Mouse (Mus musculus): ENCODE results near the gene Zfp609. TPM values are rescaled to one million over a fixed set of nuclear protein-coding genes. Genes with fewer than 3 reads are reported as not detected.
"Not testable (repeated sequence)": the region's sequence is repeated elsewhere in the genome, so short reads cannot be mapped to it uniquely, and the experiment has no call there.

Gene Zfp609
- total RNA-seq, 2 experiments from 2014 or later = 4.3 to 28.9 TPM

DNA sequence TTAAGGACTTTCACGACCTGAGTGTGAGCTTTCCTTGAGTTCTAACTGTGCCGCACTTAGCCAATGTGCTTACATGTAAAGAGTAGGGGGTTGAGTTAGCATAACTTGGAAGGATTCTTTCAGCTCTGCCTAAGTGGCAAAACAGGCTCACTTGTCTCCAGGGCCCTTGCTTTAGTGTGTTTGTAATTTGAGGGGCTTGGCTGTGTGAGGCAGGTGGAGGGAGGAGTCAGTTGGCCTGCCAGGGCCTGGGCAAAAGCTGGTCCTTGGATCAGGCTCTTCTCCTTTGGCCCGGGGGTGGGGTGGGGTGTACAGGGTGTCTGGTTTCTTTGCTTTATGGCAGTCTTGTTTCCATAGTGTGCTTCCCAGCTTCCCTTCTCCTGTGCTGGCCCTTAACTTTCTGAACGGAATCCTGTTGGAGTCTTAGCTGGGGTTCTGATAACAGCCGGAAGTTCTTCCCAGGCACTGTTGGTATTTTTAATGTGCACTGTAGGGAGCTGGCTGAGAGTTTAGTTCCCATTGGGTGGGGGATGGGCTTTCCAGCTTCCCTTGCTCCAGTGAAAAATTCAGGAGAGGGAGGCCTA lies 148.1 kb downstream of the Zfp609 start:
- ATAC-seq (replicated peaks; ENCODE audit: poor library complexity, severe bottlenecking) = no peak

DNA sequence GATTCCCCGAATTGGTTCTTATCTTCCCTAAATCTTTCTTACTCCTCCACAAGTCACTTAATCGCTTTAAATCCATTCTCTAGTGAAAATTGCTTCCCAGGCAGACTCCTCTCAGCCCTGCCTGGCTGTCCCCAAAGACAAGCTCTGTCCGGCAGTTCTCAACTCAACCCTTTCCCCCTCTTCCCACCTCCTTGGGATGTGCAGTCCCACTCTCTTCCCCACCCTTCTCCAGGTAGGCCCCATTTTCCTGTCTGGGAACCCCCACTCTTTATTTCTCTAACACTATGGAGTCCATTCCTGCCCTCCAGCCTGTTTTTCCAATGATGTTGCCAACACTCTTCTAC lies 150.3 kb downstream of the Zfp609 start:
- no peak for ATAC-seq (replicated peaks; ENCODE audit: poor library complexity, severe bottlenecking)

DNA sequence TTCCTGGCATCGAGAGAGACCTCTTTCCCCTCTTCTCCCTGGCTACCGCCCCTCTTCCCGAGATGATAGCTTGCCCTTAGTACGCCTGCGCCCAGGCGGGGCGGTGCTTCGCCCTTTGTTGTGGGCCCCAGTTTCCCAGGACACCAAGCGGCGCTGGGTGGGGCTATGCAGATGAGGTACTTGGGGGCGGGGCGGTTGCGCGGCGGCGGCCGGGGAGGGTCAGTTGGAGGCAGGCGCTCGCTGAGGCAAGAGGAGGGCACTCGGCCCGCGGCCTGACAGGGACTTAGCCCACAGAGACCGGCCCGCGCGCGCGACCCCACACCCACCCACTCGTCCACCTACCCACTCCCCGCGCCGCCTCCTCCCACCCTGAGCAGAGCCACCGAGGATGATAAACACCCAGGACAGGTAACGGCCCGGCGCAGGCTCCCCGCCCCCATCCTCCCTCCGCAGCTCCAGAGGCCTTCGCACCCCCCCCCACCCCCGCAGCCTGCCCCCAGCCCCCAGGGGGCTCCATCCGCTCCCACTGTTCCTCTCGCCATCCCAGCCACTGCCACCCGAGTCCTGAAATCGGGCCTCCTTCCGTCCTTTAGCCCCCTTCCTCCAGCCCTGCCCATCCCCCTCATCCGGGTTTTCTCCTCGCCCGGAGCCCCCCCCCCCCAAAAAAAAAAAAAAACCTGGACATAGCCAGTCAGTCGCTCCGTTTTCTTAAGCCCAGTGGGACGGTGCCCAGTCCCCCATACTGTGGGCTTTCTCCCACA lies 150.8 kb downstream of the Zfp609 start:
- peak; percentile 93 for ATAC-seq (replicated peaks; ENCODE audit: poor library complexity, severe bottlenecking)

DNA sequence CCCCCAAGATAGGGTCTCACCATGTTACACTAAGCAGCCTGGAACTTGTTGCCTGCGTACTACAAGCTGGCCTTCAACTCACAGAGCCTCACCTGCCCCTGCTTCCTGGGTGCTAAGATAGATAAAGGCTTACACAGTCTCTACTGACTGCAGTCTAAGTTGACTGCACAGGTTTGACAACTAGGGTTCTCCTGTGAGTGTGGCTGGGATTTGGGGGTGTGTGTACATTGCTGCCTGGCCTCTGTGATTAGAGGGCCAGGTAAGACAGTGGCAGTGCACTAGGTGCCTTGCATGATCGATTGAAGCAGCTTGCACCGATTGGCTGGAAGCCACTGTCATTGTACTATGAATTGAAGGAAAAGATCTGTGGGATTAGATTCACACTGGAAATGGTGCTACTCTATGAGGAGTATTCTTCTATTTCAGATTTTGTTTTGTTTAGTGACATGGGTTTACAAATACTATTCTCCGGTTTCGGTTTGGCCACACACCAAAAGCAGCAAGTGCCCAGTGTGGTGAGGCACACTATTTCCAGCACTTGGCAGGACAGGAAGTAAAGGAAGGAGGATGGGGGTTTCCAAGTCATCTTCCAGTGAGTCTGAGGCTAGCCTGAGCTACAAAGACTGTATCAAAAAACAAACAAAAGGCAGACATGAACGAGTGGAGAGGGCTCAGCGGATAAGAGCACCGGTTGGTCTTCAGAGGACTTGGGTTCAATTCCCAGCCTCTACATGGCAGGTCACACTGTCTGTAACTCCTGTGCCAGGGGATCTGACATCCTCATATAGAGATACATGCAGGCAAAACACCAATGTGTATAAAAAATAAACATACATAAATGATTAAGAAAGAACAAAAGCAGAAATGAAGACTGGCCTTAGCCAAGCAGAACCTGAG lies 151.7 kb downstream of the Zfp609 start:
- 0 out of 2 replicates have a peak, but pooled peaks have one; percentile 1 for ATAC-seq (replicated peaks; ENCODE audit: poor library complexity, severe bottlenecking)

DNA sequence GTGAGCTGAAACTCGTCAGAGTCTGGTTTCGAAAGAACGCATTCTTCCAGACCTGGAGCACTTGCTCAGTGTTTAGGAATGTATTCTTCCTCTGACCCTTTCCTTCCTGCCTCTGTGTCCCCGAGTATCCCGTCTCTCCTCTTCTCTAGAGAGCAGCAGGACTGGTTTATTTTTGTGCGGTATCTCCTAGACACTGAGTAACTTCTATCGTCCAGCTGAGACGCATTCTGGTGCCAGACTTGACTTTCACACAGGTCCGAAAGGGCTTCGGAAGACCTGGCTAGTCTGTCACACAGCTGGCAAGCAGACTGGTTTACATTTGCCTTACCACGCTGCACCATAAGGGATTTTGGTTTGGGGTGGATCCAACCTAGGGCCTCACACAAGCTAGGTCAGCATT lies 154.4 kb downstream of the Zfp609 start:
- no peak for ATAC-seq (replicated peaks; ENCODE audit: poor library complexity, severe bottlenecking)

DNA sequence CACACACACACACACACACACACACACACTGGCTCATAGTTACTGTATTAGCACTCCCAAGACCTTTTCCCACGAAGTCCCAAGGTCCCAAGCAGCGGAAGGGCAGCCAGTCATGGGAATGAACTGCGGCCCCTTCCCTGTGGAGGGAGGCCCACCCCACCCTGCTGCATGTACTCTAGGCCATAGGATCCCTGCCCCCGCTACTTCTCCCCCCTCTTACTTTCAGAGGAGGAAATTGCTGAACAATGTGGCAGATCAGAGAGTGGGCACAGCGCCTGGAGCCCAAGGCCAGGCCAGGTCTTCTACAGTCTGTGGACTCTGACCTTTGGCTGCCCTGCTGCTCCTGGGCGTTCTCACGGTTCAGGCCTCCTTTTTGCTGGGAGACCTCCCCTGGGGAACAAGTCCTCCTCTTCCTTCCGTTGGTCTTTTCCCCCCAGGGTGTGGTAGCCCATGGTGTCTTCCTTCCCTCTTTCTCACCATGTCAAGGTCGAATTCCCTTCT lies 155.9 kb downstream of the Zfp609 start:
- peak; percentile 23; the same call in 1 of the 2 replicates for ATAC-seq (replicated peaks; ENCODE audit: poor library complexity, severe bottlenecking)

DNA sequence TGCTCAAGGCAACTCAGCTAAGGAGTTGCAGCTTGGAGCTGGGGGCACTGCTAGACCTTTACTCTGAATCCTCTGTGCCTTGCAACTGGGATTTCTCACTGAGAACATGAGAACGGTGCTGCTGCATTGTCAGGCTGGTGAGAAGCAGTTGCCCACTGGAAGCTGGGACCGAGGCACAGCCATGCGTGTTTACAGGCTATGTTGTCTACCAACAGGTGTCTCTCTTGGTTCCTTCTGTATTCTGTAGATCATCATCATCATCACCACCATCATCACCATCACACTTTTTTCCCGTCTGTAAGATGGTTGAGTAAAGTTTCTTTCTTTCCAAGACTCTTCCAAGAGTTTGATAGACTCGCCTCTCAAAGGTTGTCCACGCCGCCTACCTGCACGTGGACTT lies 159.7 kb downstream of the Zfp609 start, which contains the start of gene Oaz2:
Oaz2 (plus strand) TSS at position 301 of the 400 bp plus-strand sequence.
- no peak for ATAC-seq (replicated peaks; ENCODE audit: poor library complexity, severe bottlenecking)

DNA sequence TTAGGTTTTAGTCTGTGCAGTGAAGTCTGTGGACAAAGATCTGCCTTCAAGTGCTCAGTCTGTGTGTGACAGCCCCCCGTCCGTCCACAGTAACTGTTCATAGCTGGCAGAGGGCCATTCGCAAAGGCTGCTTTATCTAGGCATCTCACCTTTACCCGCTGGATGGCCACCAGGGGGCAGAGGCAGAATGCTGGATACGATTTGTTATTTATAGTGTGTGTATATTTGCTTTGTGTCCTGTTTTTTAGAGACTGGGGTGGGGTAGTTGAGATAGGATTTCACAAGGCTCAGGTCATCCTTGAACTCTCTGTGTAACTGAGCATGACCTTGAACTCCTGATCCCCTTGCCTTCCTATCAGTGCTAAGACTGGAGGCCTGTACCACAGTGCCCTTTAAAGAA lies 161.3 kb downstream of the Zfp609 start:
- ATAC-seq (replicated peaks; ENCODE audit: poor library complexity, severe bottlenecking) = peak; percentile 66

DNA sequence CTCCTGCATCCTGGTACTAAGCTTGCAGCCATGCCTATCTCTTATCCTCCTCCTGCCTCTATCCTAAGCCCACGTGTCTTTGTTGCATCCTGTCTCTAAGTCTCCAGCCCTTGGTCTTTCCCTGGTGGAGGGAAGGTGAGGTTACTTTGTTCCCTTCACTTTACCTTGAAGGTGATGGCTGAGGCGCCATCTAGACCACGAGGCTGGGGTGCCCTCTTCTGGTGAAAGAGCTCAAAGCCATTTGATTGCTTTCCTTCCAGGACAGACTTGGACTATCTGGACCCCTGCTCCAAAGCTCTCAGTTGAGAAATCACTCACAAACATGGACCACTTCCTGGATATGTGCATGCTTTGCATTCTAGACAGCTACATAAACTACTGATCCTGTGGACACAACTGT lies 163.2 kb downstream of the Zfp609 start:
- ATAC-seq (replicated peaks; ENCODE audit: poor library complexity, severe bottlenecking) = peak; percentile 48; the same call in 1 of the 2 replicates

DNA sequence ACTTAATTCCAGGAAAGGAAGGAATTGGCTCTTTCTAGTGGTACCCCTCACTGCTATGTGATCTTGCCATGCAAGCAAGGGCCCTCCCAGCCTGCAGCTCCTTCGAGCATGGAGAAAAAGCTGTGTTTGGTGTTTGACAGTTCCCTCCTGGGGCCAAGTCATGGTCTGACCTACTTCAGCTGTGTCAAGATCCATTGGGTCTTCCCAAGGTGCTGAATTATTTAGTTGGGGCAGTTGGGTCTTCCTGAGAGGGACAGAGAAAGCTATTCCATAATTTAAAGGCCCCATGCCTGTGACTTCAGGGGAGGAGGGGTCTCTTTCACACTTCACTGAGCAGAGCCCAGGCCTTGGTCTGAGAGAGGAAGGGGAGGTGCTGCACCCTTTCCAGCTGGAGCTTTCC lies 165.9 kb downstream of the Zfp609 start:
- no peak for ATAC-seq (replicated peaks; ENCODE audit: poor library complexity, severe bottlenecking)

DNA sequence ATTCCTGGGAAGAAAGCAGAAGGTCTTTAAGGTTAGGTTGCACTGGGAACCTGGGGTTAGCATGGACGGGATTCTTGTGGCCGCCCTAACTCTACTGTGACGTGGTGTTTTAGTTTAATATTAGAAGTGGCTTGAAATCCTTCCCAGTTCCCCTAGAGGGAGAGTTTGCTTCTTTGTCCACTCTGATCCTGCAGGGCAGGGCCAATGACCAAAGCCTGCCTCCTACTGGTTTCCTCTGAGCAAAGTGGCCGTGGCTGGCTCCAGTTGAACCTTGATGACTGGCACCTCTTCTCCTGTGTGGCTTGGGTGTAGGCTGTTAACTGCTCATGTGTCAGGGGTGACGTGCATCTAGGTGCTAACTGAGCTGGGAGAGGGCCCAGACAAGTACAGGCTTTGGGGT lies 166.3 kb downstream of the Zfp609 start:
- ATAC-seq (replicated peaks; ENCODE audit: poor library complexity, severe bottlenecking) = no peak; the same call in 1 of the 2 replicates

DNA sequence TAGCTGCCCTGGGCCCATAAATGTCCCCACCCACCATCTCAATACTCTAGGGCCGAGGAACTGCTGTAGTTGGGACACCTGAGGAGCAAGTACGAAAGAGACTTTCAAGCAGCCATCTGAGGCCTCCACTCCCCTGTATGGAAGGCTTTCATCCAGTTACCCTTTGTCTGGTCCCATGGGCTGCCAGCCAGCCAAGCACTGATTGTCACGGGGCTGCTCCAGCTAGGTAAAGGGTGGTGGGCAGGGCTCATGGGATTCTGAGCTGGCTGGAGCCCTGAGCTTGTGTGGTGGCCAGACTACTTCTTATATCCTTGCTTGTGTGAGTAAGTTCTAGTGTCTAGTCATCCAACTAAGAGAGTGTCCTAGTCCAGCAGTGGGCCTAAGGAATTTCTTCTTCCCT lies 170.1 kb downstream of the Zfp609 start:
- no peak for ATAC-seq (replicated peaks; ENCODE audit: poor library complexity, severe bottlenecking)

DNA sequence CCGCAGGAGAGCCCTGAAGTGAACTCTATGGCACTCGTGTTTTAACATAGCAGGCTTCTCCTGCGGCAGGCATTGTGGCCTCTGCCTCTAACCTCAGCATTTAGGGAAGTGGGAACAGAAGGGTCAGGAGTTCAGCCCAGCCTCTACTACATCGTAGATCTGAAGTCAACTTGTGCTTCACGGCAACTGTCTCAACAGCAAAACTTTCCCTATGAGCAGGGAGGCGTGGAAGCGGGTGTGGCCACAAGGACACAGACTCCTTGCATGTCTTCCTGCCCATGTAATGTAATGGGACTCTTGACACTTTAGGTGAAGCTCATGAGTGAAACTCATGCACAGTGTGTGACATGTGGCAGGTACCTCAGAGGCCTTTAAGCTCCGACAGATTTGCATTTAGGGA lies 171.8 kb downstream of the Zfp609 start:
- ATAC-seq (replicated peaks; ENCODE audit: poor library complexity, severe bottlenecking) = peak; percentile 98

DNA sequence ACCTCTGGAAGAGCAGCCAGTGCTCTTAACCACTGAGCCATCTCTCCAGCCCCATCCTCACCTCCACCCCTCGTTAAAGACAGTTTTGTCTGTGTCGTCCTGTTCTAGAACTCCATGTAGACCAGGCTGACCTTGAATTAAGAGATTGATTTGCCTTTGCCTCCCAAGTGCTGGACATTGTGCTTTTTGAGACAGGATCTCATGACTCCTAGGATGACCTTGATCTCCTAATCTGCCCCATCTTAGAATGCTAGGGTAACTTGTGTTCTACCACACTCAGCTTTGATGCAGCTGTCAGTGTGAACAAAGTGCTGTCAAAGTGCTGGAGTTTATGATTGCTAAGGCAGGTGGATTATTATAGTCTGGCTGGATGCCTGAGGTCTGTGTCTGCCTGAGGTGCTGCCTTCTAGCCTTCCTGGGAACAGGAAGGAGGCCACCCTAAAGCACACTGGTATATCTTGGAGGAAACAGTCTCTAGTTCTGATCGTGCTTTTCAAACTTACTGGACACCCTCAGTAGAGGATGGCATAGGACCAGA lies 172.6 kb downstream of the Zfp609 start:
- ATAC-seq (replicated peaks; ENCODE audit: poor library complexity, severe bottlenecking) = no peak

DNA sequence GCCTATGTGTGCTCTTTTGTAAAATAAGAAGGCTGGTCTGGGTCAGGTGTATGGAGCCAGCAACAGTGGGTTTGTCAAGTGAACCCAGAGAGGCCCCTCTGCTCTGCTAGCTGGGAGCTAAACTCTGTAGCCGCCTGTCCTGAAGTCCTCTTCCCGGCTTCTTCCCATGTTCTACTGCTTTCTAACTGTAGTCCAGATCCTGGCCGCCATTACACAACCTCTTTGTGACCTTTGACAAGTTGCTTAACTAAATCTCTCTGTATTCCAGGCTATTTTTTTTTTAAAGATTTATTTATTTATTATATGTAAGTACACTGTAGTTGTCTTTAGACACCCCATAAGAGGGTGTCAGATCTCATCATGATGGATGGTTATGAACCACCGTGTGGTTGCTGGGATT lies 173.6 kb downstream of the Zfp609 start:
- no peak for ATAC-seq (replicated peaks; ENCODE audit: poor library complexity, severe bottlenecking)

DNA sequence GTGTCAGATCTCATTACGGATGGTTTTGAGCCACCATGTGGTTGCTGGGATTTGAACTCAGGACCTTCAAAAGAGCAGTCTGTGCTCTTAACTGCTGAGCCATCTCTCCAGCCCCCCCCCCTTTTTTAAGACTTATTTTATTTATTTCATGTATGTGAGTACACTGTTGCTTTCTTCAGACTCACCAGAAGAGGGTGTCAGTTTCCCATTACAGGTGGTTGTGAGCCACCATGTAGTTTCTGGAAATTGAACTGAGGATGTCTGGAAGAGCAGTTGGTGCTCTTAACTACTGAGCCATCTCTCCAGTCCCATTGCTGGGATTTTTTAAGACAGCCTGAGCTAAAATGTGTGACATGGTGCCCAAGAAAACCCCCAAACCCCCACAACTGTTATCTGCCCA lies 175.4 kb downstream of the Zfp609 start:
- not testable (repeated sequence) for ATAC-seq (replicated peaks; ENCODE audit: poor library complexity, severe bottlenecking)

DNA sequence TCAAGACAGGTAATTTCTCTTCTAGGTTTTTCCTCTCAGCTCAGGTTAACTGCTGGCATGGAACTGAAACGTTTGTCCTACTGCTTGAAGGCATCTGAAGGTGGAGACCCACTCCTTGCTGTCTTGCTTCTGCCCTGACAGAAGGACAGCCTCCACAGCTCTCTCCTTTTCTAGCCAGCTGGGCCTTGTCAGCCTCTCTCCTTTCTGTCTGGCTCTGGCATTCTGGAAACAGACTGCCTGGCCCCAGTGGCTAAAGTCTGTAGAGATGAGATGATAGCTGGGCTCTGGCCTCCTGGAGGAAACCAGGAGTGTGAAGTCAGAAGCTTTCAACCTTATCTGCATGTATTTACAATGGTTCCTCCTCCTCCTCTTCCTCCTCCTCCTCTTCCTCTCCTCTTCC lies 177.4 kb downstream of the Zfp609 start:
- ATAC-seq (replicated peaks; ENCODE audit: poor library complexity, severe bottlenecking) = no peak

DNA sequence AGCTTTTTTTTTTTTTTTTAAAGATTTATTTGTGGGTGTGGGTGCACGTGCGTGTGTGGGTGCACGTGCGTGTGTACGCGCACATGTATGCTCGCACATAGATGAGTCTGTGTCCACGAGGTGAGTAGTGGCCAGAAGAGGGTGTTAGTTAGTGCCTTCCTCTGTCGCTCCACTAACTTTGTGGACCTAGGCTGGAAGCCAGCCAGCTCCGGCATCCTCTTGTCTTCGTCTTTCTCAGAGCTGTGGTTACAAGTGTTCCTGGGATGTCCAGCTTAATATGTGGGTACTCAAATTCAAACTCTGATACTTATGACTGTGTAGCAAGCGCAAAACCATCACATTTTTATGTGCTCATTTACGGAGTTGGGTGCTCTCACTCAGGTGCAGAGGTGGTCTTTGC lies 178.6 kb downstream of the Zfp609 start:
- no peak for ATAC-seq (replicated peaks; ENCODE audit: poor library complexity, severe bottlenecking)

DNA sequence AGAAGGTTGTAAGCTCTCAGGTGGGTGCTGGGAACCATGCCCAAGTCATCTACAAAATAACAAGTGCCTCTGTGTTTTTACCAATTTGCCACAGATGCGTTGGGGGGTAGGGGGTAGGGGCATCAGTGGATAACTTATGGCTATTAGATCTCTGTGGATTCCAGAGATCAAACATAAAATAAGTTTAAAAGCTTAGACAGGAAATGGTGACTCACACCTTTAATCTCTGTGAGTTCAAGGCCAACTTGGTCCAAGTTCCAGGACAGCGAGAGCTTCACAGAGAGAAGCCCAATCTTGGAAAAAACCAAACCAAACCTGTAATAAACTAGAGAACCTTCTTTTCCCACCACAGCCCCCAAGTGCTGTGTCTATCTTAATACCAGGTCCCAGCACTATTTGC lies 180.6 kb downstream of the Zfp609 start:
- no peak for ATAC-seq (replicated peaks; ENCODE audit: poor library complexity, severe bottlenecking)

DNA sequence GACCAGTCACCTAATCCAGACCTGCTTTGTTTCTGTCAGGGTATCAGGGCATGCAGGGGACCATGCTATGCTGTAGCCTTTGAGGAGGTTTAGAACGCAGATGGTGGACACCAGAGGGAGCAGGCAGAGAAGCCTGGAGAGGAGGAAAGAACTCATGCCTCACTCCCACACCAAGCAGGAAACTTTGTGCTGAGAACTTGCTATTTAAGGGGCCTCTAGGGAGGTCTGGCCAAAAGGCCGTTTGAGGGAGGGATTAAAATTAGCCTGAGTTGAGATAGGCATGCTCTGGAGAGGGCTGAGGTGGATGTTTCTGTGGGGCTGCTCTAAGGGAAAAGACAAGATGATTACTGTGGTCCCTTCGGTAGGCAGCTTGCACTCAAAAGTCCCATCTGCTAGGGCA lies 181.4 kb downstream of the Zfp609 start:
- ATAC-seq (replicated peaks; ENCODE audit: poor library complexity, severe bottlenecking) = no peak

DNA sequence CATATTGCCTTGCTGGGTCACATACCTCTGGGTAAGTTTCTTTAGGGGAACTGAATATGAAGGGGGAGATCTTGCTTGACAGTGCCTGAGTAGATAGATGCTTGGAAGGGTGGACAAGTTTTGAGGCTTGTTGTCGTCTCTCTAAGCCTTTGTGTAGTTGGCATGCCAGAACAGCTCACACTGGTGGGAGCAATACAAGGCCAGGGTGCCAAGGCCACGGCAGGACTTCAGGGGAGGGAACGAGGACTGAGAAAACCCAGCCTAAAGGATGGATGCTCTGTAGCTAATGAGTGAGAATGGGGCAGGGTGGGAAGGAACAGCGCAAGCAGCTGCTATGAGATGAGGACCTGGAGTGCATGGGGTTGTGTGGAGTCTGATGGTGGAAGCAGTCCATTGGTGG lies 182.4 kb downstream of the Zfp609 start:
- no peak for ATAC-seq (replicated peaks; ENCODE audit: poor library complexity, severe bottlenecking)

All from granulocyte monocyte progenitor cell, adult 5-6 weeks (primary cell).